Mouse (Mus musculus) E14TG2a.4 (cell line): ENCODE measurements around the gene A430005L14Rik.

Source experiments
- CTCF ChIP-seq: conservative IDR thresholded peaks from 2 replicates; pipeline ENCODE4 v1.5.1; 2014; ENCODE audit warnings: low read length
- NANOG ChIP-seq: IDR thresholded peaks from 2 replicates; pipeline ENCODE4 v1.6.1; 2014; ENCODE audit warnings: borderline replicate concordance, low read length, mixed read lengths
- POU5F1 ChIP-seq: IDR thresholded peaks from 2 replicates; pipeline ENCODE4 v1.6.1; 2014; ENCODE audit warnings: low read length, borderline replicate concordance

- no peak for TF ChIP-seq POU5F1
- no peak for TF ChIP-seq CTCF
- TF ChIP-seq NANOG: no peak
These were observed 1.4 kb upstream of the A430005L14Rik start for GRCm38 (mm10) chr4:153955651-153956050.
